Mouse (Mus musculus) lung, embryonic 16.5 days (tissue): ENCODE results near the gene Ddi2. TPM values are rescaled to one million over a fixed set of nuclear protein-coding genes. Genes with fewer than 3 reads are reported as not detected.
A peak's percentile ranks its signal among the peaks of the same experiment; 100 is the strongest.

Experiments used
- ATAC-seq: fragments of 200-750 bp; cut with Nextera tagmentation; 2 replicates; pipeline ENCODE4 v1.8.0; 2017; ENCODE audit warnings: low read depth, mild to moderate bottlenecking, moderate library complexity
- H3K27ac ChIP-seq: fragments of 300-500 bp; sonication (generic); 2 replicates; pipeline ENCODE4 v1.5.1; 2014; ENCODE audit warnings: mild to moderate bottlenecking, control low read depth, low read length
- H3K27me3 ChIP-seq: fragments of 300-500 bp; sonication (generic); 2 replicates; pipeline ENCODE4 v1.6.1; 2014; ENCODE audit warnings: low read depth, low read length, mixed read lengths; ENCODE audit not compliant: control insufficient read depth, insufficient read depth
- H3K36me3 ChIP-seq: fragments of 300-500 bp; sonication (generic); 2 replicates; pipeline ENCODE4 v1.6.1; 2014; ENCODE audit warnings: low read length; ENCODE audit not compliant: control insufficient read depth, insufficient read depth
- H3K4me1 ChIP-seq: fragments of 300-500 bp; sonication (generic); replicated peaks from 2 replicates; pipeline ENCODE4 v1.6.1; 2014; ENCODE audit warnings: low read length, mixed read lengths; ENCODE audit not compliant: control insufficient read depth, insufficient read depth
- H3K4me2 ChIP-seq: fragments of 300-500 bp; sonication (generic); 2 replicates; pipeline ENCODE4 v1.6.1; 2014; ENCODE audit warnings: low read depth, low read length, control low read depth
- H3K4me3 ChIP-seq: fragments of 300-500 bp; sonication (generic); 2 replicates; pipeline ENCODE4 v1.5.1; 2014; ENCODE audit warnings: mild to moderate bottlenecking, low read length, control low read depth
- H3K9ac ChIP-seq: fragments of 300-500 bp; sonication (generic); 2 replicates; pipeline ENCODE4 v1.6.1; 2014; ENCODE audit warnings: low read length, control low read depth
- H3K9me3 ChIP-seq: fragments of 300-500 bp; sonication (generic); 2 replicates; pipeline ENCODE4 v1.6.1; 2016; ENCODE audit warnings: low read length; ENCODE audit not compliant: control insufficient read depth
- WGBS: fragments of 180-500 bp; shearing (Covaris S2); extraction: QIAGEN DNeasy Blood & Tissue Kit; methylation state at CpG from one replicate; pipeline ENCODE4 v1.1.7; 2014; 5-methylcytosine and 5-hydroxymethylcytosine counted together
- polyA plus RNA-seq: library from polyadenylated mRNA; unstranded; fragments of >200 nt; fragmentation: Nextera tagmentation; extraction: Ambion mirVana; gene quantifications from 2 replicates; pipeline ENCODE4 v1.2.1, GENCODE M21; 2015

Gene Ddi2
- polyA plus RNA-seq, 1 experiment from 2014 or later: 18.3 TPM

DNA sequence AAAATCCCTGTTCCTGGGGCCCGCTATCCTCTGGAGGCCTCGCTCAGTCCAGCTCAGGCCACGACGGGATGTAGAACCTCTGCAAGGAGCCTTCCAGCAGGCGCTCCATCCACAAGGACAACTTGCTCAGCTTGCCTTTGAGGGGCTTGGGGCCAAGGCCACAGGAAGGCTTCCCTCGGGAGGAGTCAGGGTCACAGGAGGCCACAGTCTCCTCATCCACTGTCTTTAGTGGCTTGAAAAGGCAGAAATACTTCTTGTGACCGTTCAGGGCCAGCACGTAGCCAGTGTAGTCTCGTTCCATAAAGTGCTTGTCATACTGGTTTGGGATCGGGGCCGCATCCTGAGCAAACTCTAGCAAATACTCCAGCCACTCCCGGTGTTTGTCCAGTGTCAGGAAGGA lies 40.3 kb upstream of the Ddi2 start:
- H3K4me3 ChIP-seq: no peak overlapping the region
- no peak overlapping the region for H3K9ac ChIP-seq
- H3K9me3 ChIP-seq: no peaks in the 10 kb centered on the region
- peaks cover 18% of the 10 kb centered on the region for H3K4me1 ChIP-seq
- no peak overlapping the region for H3K4me2 ChIP-seq
- H3K27me3 ChIP-seq: no peaks in the 10 kb centered on the region
- H3K36me3 ChIP-seq: peaks cover 20% of the 10 kb centered on the region
- H3K27ac ChIP-seq: no peak overlapping the region
- no peak for ATAC-seq
- WGBS: 74% methylated on average over 12 of the region's 12 CpGs

- Histone ChIP-seq H3K4me1 (peaks cover 8% of the 10 kb centered on the region), H3K27ac (no peak overlapping the region), H3K9ac (no peak overlapping the region), H3K9me3 (no peaks in the 10 kb centered on the region), H3K27me3 (no peaks in the 10 kb centered on the region), H3K4me2 (no peak overlapping the region), H3K4me3 (no peak overlapping the region), H3K36me3 (peaks cover 20% of the 10 kb centered on the region)
- ATAC-seq: no peak
- WGBS: 91% methylated on average over 13 of the region's 13 CpGs
Measured at GRCm38 (mm10) chr4:141762102-141762598, 38.9 kb upstream of the Ddi2 start.

DNA sequence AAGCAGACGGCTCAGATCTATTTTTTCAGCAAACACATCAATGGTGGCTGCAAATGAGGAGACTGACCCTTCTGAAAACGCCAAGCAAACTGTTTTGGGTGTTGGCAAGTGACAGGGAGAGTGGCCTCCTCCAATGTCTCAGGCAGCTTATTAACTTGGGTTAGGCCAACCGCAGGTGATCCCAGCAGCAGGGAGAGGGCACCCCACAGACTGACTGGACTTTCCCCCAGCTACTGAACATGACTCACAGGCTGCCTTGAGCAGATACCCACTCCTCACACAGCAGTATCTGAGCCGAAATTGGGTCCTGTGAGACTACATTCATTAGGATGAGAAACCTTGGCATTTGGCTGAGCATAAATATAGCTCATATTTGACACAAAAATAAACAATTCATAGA lies 37.7 kb upstream of the Ddi2 start:
- H3K27ac ChIP-seq: no peak overlapping the region
- H3K9ac ChIP-seq: no peak overlapping the region
- no peak overlapping the region for H3K4me3 ChIP-seq
- 83% methylated on average over 4 of the region's 4 CpGs for WGBS
- ATAC-seq: no peak
- H3K4me1 ChIP-seq: no peaks in the 10 kb centered on the region
- peaks cover 20% of the 10 kb centered on the region for H3K36me3 ChIP-seq
- H3K4me2 ChIP-seq: no peak overlapping the region
- no peaks in the 10 kb centered on the region for H3K9me3 ChIP-seq
- H3K27me3 ChIP-seq: no peaks in the 10 kb centered on the region

- Histone ChIP-seq H3K4me1 (no peaks in the 10 kb centered on the region), H3K27me3 (no peaks in the 10 kb centered on the region), H3K36me3 (peaks cover 16% of the 10 kb centered on the region), H3K27ac (no peak overlapping the region), H3K9me3 (no peaks in the 10 kb centered on the region), H3K4me2 (no peak overlapping the region), H3K9ac (no peak overlapping the region), H3K4me3 (no peak overlapping the region)
- no peak for ATAC-seq
- 65% methylated on average over 6 of the region's 6 CpGs for WGBS
Measured at GRCm38 (mm10) chr4:141758874-141759542, 35.8 kb upstream of the Ddi2 start.

GRCm38 (mm10) chr4:141757124-141757523 lies 33.9 kb upstream of the Ddi2 start:
- Histone ChIP-seq H3K9me3 (no peaks in the 10 kb centered on the region), H3K27ac (no peak overlapping the region), H3K9ac (no peak overlapping the region), H3K36me3 (peaks cover 5% of the 10 kb centered on the region; the same call in 1 of the 2 replicates), H3K4me2 (no peak overlapping the region), H3K27me3 (no peaks in the 10 kb centered on the region), H3K4me1 (0 out of 2 replicates have a peak, but pooled peaks cover under 1% of the 10 kb centered on the region), H3K4me3 (no peak overlapping the region)
- 87% methylated on average over 3 of the region's 3 CpGs for WGBS
- ATAC-seq: no peak

GRCm38 (mm10) chr4:141755375-141755930 lies 32.2 kb upstream of the Ddi2 start:
- Histone ChIP-seq H3K36me3 (no peaks in the 10 kb centered on the region), H3K9ac (no peak overlapping the region), H3K27ac (no peak overlapping the region), H3K27me3 (no peaks in the 10 kb centered on the region), H3K4me1 (0 out of 2 replicates have a peak, but pooled peaks cover 4% of the 10 kb centered on the region), H3K4me3 (no peak overlapping the region), H3K4me2 (no peak overlapping the region), H3K9me3 (no peaks in the 10 kb centered on the region)
- no peak for ATAC-seq
- WGBS: 84% methylated on average over 19 of the region's 19 CpGs

DNA sequence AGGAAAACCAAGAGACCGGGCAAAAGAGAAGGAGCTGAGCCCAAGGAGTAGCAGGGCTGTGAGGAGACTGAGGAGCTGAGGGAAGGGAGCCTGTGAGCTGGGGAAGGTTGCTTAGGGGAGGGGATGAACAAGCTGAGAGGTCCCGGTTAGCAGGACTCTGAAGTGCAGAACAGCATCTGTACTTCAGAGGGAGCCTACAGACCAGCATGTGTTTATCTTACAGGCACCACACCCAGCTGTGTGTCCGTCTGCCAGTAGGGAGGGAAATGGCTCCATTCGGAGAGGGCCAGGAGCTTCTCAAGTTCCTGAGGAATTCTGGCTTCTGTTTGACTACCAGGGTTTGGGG lies 28.8 kb upstream of the Ddi2 start:
- H3K9me3 ChIP-seq: no peaks in the 10 kb centered on the region
- no peak overlapping the region for H3K4me2 ChIP-seq
- H3K4me1 ChIP-seq: 0 out of 2 replicates have a peak, but pooled peaks cover 4% of the 10 kb centered on the region
- H3K9ac ChIP-seq: peak overlapping the region; percentile 18; the same call in 1 of the 2 replicates
- H3K4me3 ChIP-seq: no peak overlapping the region
- H3K27me3 ChIP-seq: no peaks in the 10 kb centered on the region
- WGBS: 11% methylated on average over 4 of the region's 4 CpGs
- H3K36me3 ChIP-seq: no peaks in the 10 kb centered on the region
- H3K27ac ChIP-seq: no peak overlapping the region
- ATAC-seq: peak; percentile 59

- 32% methylated on average over 4 of the region's 4 CpGs for WGBS
- Histone ChIP-seq H3K9me3 (no peaks in the 10 kb centered on the region), H3K4me3 (no peak overlapping the region), H3K27me3 (no peaks in the 10 kb centered on the region), H3K4me1 (0 out of 2 replicates have a peak, but pooled peaks cover 4% of the 10 kb centered on the region), H3K36me3 (no peaks in the 10 kb centered on the region), H3K4me2 (no peak overlapping the region), H3K27ac (no peak overlapping the region), H3K9ac (peak overlapping the region; percentile 18; the same call in 1 of the 2 replicates)
- no peak for ATAC-seq
Measured at GRCm38 (mm10) chr4:141751419-141752075, 28.3 kb upstream of the Ddi2 start.

DNA sequence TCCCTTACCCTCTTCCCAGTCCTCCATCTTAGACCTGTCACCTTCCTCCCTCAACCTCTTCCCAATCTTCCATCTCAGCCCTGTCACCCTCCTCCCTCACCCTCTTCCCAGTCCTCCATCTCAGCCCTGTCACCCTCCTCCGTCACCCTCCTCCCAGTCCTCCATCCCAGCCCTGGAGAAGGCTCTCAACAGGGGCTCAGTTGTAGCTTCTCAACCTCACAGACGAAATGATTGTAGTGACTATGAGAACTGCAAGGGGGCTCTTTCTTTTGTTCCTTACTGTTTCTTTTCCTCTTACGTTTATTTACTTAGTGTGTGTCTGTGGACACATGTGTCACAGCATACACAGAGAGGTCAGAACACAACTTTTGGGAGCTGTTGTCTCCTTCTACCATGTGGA lies 27.6 kb upstream of the Ddi2 start:
- no peak for ATAC-seq
- H3K36me3 ChIP-seq: no peaks in the 10 kb centered on the region
- no peak overlapping the region for H3K27ac ChIP-seq
- WGBS: 54% methylated on average over 3 of the region's 3 CpGs
- no peaks in the 10 kb centered on the region for H3K9me3 ChIP-seq
- no peak overlapping the region for H3K9ac ChIP-seq
- no peak overlapping the region for H3K4me2 ChIP-seq
- no peak overlapping the region for H3K4me3 ChIP-seq
- no peaks in the 10 kb centered on the region for H3K27me3 ChIP-seq
- H3K4me1 ChIP-seq: 0 out of 2 replicates have a peak, but pooled peaks cover 4% of the 10 kb centered on the region
